Mouse (Mus musculus) intestine, postnatal 0 days (tissue): Measurements from ENCODE around the gene Zfand4. TPM values are rescaled to one million over a fixed set of nuclear protein-coding genes. Genes with fewer than 3 reads are reported as not detected.
"Not testable (repeated sequence)": the region's sequence is repeated elsewhere in the genome, so short reads cannot be mapped to it uniquely, and the experiment has no call there.

Experiments used
- ATAC-seq: fragments of 200-750 bp; cut with Nextera tagmentation; 2 replicates; pipeline ENCODE4 v1.8.0; 2017; ENCODE audit warnings: mild to moderate bottlenecking, moderate TSS enrichment, moderate library complexity
- H3K27ac ChIP-seq: fragments of 300-500 bp; sonication (generic); 2 replicates; pipeline ENCODE4 v1.5.1; 2014; ENCODE audit warnings: mild to moderate bottlenecking, low read depth, low read length, moderate library complexity
- H3K27me3 ChIP-seq: fragments of 300-500 bp; sonication (generic); replicated peaks from 2 replicates; pipeline ENCODE4 v1.6.1; 2014; ENCODE audit warnings: low read length, mixed read lengths; ENCODE audit not compliant: control insufficient read depth, insufficient read depth
- H3K36me3 ChIP-seq: fragments of 300-500 bp; sonication (generic); 2 replicates; pipeline ENCODE4 v1.6.1; 2014; ENCODE audit warnings: mild to moderate bottlenecking, moderate library complexity; ENCODE audit not compliant: control insufficient read depth, insufficient read depth
- H3K4me1 ChIP-seq: fragments of 300-500 bp; sonication (generic); replicated peaks from 2 replicates; pipeline ENCODE4 v1.6.1; 2014; ENCODE audit warnings: antibody characterized with exemption, low read length, mixed read lengths; ENCODE audit not compliant: control insufficient read depth, insufficient read depth
- H3K4me2 ChIP-seq: fragments of 300-500 bp; sonication (generic); replicated peaks from 2 replicates; pipeline ENCODE4 v1.6.1; 2014; ENCODE audit warnings: low read depth, mild to moderate bottlenecking, moderate library complexity
- H3K4me3 ChIP-seq: fragments of 300-500 bp; sonication (generic); 2 replicates; pipeline ENCODE4 v1.5.1; 2014; ENCODE audit warnings: low read depth, low read length
- H3K9ac ChIP-seq: fragments of 300-500 bp; sonication (generic); 2 replicates; pipeline ENCODE4 v1.6.1; 2014; ENCODE audit warnings: mild to moderate bottlenecking, low read depth, low read length
- H3K9me3 ChIP-seq: fragments of 300-500 bp; sonication (generic); 2 replicates; pipeline ENCODE4 v1.6.1; 2016; ENCODE audit warnings: mixed run types; ENCODE audit not compliant: control insufficient read depth
- CTCF ChIP-seq: sonication (generic); IDR thresholded peaks from 2 replicates; pipeline ENCODE4 v1.5.1; 2016; ENCODE audit warnings: low read depth, mild to moderate bottlenecking, control low read depth, antibody characterized with exemption, moderate library complexity
- WGBS: fragments of 180-500 bp; shearing (Covaris S2); extraction: QIAGEN DNeasy Blood & Tissue Kit; methylation state at CpG from one replicate; pipeline ENCODE4 v1.1.7; 2014; 5-methylcytosine and 5-hydroxymethylcytosine counted together
- polyA plus RNA-seq: library from polyadenylated mRNA; unstranded; fragments of >200 nt; fragmentation: Nextera tagmentation; extraction: Ambion mirVana; gene quantifications from 2 replicates; pipeline ENCODE4 v1.2.1, GENCODE M21; 2015

The Zfand4 gene
- 1.1 and 1.2 TPM in 2 replicates for polyA plus RNA-seq

DNA sequence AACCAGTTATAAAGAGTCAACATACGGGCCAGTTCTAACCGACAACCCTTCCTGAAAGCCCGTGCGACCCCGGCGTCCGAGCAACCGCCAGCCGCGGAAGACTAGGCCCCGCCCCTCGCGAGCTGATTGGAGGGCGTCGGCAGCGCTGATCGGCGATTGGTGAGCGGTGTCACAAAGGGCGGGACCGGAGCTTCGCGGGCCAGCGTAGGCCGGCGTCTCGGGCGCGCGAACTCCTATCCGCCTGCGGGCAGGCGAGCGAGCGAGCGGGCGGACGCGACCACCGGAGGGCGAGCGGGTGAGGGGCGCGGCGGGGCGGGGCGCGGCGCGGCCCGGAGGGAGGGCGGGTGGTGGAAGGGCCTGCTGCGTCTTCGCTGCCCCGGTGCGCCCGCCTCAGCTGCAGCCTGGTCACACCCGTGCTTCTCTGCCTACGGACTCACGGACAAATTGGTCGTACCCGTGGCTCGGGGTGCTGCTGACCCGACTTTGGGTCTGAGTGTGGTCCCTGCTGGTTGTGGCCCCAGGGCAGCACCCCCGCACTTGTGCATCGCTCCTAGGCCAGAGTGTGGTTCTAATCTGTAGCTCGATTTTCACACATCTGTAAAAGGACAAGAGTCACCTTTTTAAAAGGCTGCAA, at the start of gene Zfand4:
Zfand4 (plus strand) TSS at position 205 of the 634 bp plus-strand sequence.
- Histone ChIP-seq H3K4me3 (peak within 1 kb of the TSS; percentile 51), H3K4me2 (peak within 1 kb of the TSS; percentile 86), H3K9ac (peak within 1 kb of the TSS; percentile 52), H3K27ac (no peak within 1 kb of the TSS), H3K27me3 (no peaks in the 10 kb centered on the region), H3K4me1 (no peaks in the 10 kb centered on the region), H3K36me3 (peaks cover 21% of the 10 kb centered on the region), H3K9me3 (no peaks in the 10 kb centered on the region)
- TF ChIP-seq CTCF, result no peak
- under 1% methylated on average over 58 of the region's 67 CpGs for WGBS
- peak; percentile 95 for ATAC-seq

DNA sequence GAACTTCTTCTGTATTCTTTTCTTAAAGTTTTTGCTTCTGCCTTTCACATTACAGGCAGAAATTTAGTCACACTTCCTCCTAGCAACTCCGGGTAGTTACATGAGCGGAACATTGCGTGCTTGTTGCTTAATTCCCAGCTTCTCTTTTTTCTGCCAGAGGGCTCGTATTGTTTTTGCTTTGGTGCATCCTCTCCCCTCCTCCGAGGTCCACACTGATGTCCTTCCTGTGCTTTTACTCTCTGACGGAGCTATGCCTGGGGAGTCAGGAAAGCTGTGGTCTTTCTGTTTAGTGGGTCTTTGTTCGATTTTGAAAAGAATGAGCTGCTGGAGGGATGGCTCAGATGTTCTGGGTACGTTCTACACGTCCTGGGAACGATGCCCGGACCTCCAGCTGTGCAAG, 36.3 kb upstream of the Zfand4 start:
- ATAC-seq, result no peak
- Histone ChIP-seq H3K4me2 (no peak overlapping the region), H3K27me3 (no peaks in the 10 kb centered on the region), H3K36me3 (peaks cover 74% of the 10 kb centered on the region), H3K4me3 (no peak overlapping the region), H3K9me3 (no peaks in the 10 kb centered on the region), H3K4me1 (no peaks in the 10 kb centered on the region), H3K9ac (no peak overlapping the region), H3K27ac (no peak overlapping the region)
- no peak for TF ChIP-seq CTCF
- 83% methylated on average over 11 of the region's 11 CpGs for WGBS

DNA sequence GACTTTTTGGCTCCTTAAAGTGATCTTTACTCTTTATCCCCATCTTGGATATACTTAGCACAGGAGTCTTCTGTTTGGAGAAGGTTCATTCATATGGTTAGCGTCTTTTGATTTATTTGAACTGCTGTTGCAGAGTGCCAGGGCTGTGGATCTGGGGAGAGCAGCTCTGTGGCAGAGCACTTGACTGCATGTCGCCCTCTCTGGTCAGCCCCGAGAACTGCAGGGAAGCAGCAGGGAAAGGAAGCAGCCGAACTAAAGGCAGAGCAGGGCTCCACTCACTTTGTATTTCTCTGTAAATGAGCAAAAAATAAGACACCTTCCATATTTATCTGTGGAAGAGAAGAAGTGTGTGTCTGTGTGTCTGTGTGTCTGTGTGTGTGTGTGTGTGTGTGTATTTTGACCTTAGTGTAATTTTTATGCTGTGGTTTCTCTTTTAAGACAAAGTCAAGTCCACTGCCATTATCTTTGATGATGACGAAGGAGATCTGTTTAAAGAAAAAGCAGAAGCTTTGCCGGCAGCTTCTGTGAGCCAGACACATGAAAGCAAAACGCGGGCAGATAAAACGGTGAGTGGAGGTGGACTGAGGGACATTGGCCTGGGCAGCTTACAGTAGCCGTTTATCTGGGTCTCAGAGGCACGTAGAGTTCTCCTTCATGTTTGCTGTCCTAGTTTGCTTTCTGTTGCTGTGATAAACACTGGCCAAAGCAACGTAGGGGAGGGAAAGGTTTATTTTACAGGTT, 35.1 kb upstream of the Zfand4 start:
- no peak overlapping the region for H3K4me3 ChIP-seq
- H3K36me3 ChIP-seq, result peaks cover 74% of the 10 kb centered on the region
- no peaks in the 10 kb centered on the region for H3K27me3 ChIP-seq
- no peak overlapping the region for H3K9ac ChIP-seq
- no peak overlapping the region for H3K27ac ChIP-seq
- no peak overlapping the region for H3K4me2 ChIP-seq
- no peak for ATAC-seq
- TF ChIP-seq CTCF, result peak; percentile 89
- H3K4me1 ChIP-seq, result no peaks in the 10 kb centered on the region
- 60% methylated on average over 12 of the region's 12 CpGs for WGBS
- H3K9me3 ChIP-seq, result no peaks in the 10 kb centered on the region

DNA sequence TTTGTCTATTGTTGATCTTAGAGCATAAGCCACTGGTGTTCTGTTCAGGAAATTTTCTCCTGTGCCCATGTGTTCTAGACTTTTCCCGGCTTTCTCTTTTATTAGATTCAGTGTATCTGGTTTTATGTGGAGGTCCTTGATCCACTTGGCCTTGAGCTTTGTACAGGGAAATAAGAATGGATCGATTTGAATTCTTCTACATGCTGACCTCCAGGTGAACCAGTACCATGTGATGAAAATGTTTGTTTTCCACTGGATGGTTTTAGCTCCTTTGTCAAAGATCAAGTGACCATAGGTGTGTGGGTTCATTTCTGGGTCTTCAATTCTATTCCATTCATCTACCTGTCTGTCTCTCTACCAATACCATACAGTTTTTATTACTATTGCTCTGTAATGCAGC, 29.2 kb upstream of the Zfand4 start:
- H3K36me3 ChIP-seq, result peaks cover 63% of the 10 kb centered on the region
- WGBS, result 75% methylated on average over 2 of the region's 2 CpGs
- not testable (repeated sequence) for ATAC-seq, H3K4me2 ChIP-seq, H3K4me3 ChIP-seq, H3K4me1 ChIP-seq, H3K9ac ChIP-seq, H3K9me3 ChIP-seq, H3K27me3 ChIP-seq, H3K27ac ChIP-seq

DNA sequence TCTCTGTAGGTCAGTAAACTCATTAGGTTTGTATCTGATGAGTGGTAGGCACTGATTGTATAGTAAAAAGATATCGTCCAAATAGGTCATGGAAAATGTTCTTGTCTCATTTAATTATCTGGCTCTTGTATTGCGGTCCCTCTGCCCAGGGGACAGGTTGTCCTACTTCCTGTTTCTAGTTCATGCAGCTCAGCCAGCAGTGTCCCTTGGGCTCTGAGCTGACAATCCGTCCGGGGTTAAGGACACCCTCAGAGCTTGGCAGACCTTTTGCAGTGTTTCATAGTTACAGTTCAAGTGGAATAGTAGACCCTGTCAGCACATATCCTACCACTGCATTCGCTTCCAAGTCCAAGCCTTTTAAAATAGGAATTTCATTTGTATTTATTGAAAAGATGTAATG, 28.7 kb upstream of the Zfand4 start:
- Histone ChIP-seq H3K9me3 (no peaks in the 10 kb centered on the region), H3K9ac (no peak overlapping the region), H3K36me3 (peaks cover 67% of the 10 kb centered on the region), H3K27me3 (no peaks in the 10 kb centered on the region), H3K27ac (no peak overlapping the region), H3K4me3 (no peak overlapping the region), H3K4me2 (no peak overlapping the region), H3K4me1 (no peaks in the 10 kb centered on the region)
- no peak for ATAC-seq
- no peak for TF ChIP-seq CTCF
- 86% methylated on average over 5 of the region's 5 CpGs for WGBS

DNA sequence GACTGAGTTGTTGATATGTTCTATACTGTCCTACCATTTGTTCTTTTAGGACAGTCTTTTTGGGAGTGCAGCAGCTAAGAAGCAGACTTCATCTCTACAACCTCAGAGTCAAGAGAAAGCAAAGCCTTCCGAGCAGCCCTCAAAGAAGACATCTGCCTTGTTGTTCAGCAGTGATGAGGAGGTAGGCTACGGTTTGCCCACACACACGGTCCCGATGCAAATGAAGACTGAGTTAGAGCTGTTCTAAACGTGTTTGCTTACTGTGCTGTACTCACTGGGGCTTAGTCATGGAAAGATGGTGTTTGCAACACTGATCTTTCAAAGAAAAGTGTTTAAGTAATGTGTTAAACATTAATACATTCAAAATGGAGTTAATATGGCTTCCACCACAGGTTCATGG, 25.9 kb upstream of the Zfand4 start:
- 90% methylated on average over 5 of the region's 5 CpGs for whole genome bisulfite sequencing
- H3K36me3 ChIP-seq, result peaks cover 65% of the 10 kb centered on the region
- no peaks in the 10 kb centered on the region for H3K4me1 ChIP-seq
- H3K9me3 ChIP-seq, result no peaks in the 10 kb centered on the region
- no peak overlapping the region for H3K27ac ChIP-seq
- no peak overlapping the region for H3K9ac ChIP-seq
- ATAC-seq, result no peak
- TF ChIP-seq CTCF, result no peak
- no peaks in the 10 kb centered on the region for H3K27me3 ChIP-seq
- H3K4me3 ChIP-seq, result no peak overlapping the region
- no peak overlapping the region for H3K4me2 ChIP-seq
